Mouse (Mus musculus): ENCODE measurements around the gene Zfp292.

The Zfp292 gene

GRCm38 (mm10) chr4:34882291-34882769 lies 430 bp downstream of the Zfp292 start:
- DNase-seq, result peak; percentile 79

- no peak for DNase-seq
Observed at GRCm38 (mm10) chr4:34881851-34882250, 909 bp downstream of the Zfp292 start.

- DNase-seq, result peak in 1 of 2 experiments; percentile 19
Observed at GRCm38 (mm10) chr4:34880921-34881650, 1.7 kb downstream of the Zfp292 start.

GRCm38 (mm10) chr4:34874234-34874633 lies 8.5 kb downstream of the Zfp292 start:
- no peak for DNase-seq

- no peak for DNase-seq
Observed at GRCm38 (mm10) chr4:34872896-34873495, 9.8 kb downstream of the Zfp292 start.

- no peak for DNase-seq
Observed at GRCm38 (mm10) chr4:34869813-34870212, 12.9 kb downstream of the Zfp292 start.

GRCm38 (mm10) chr4:34861438-34861837 lies 21.3 kb downstream of the Zfp292 start:
- no peak for DNase-seq

GRCm38 (mm10) chr4:34859416-34859815 lies 23.3 kb downstream of the Zfp292 start:
- no peak for DNase-seq

GRCm38 (mm10) chr4:34858903-34859302 lies 23.9 kb downstream of the Zfp292 start:
- DNase-seq, result no peak

GRCm38 (mm10) chr4:34855966-34856365 lies 26.8 kb downstream of the Zfp292 start:
- no peak for DNase-seq

- peak; percentile 42 to 43 for DNase-seq
Observed at GRCm38 (mm10) chr4:34852051-34852450, 30.7 kb downstream of the Zfp292 start.

- no peak for DNase-seq
Observed at GRCm38 (mm10) chr4:34850156-34850555, 32.6 kb downstream of the Zfp292 start.

GRCm38 (mm10) chr4:34847679-34848309 lies 35.0 kb downstream of the Zfp292 start:
- DNase-seq, result no peak

- DNase-seq, result no peak
Observed at GRCm38 (mm10) chr4:34843839-34844238, 38.9 kb downstream of the Zfp292 start.

- no peak for DNase-seq
Observed at GRCm38 (mm10) chr4:34842826-34843225, 39.9 kb downstream of the Zfp292 start.

GRCm38 (mm10) chr4:34831496-34831895 lies 51.3 kb downstream of the Zfp292 start:
- DNase-seq, result no peak

GRCm38 (mm10) chr4:34829456-34829855 lies 53.3 kb downstream of the Zfp292 start:
- DNase-seq, result no peak

GRCm38 (mm10) chr4:34823901-34824300 lies 58.9 kb downstream of the Zfp292 start:
- DNase-seq, result no peak

GRCm38 (mm10) chr4:34819904-34820303 lies 62.9 kb downstream of the Zfp292 start:
- no peak for DNase-seq

GRCm38 (mm10) chr4:34801166-34802034 lies 81.4 kb downstream of the Zfp292 start:
- DNase-seq, result no peak

- DNase-seq, result no peak
Observed at GRCm38 (mm10) chr4:34798005-34798404, 84.8 kb downstream of the Zfp292 start.

- no peak for DNase-seq
Observed at GRCm38 (mm10) chr4:34797294-34797983, 85.3 kb downstream of the Zfp292 start.

Data from cerebellum, postnatal 10 days (tissue).